Mouse (Mus musculus) frontal cortex, adult 2 months (tissue): ENCODE data around the gene Pfdn5. TPM values are rescaled to one million over a fixed set of nuclear protein-coding genes. Genes with fewer than 3 reads are reported as not detected.
"Not testable (repeated sequence)": the region's sequence is repeated elsewhere in the genome, so short reads cannot be mapped to it uniquely, and the experiment has no call there.

Experiments used
- DNase-seq, 2 experiments: peaks; one replicate each; pipeline ENCODE4 v3.0.0; 2022; ENCODE audit warnings: low spot score in 1 of 2; ENCODE audit errors: extremely low spot score in 1 of 2
- polyA plus RNA-seq: library from polyadenylated mRNA; depleted of rRNA; stranded (reverse); fragments of >200 nt; gene quantifications from 2 replicates; pipeline ENCODE4 v1.2.3, GENCODE M21; 2012

Pfdn5 gene
- polyA plus RNA-seq, 1 experiment, result 514 TPM

GRCm38 (mm10) chr15:102331610-102332015, 5.7 kb downstream of the Pfdn5 start, which contains the start of gene Myg1:
Myg1 (plus strand) TSS chr15:102331709.
- DNase-seq, result peak; percentile 79 to 90

GRCm38 (mm10) chr15:102335254-102335653, 9.3 kb downstream of the Pfdn5 start:
- no peak for DNase-seq

GRCm38 (mm10) chr15:102335925-102336324, 10.0 kb downstream of the Pfdn5 start:
- DNase-seq, result not testable (repeated sequence)

- DNase-seq, result no peak
These were observed 11.0 kb downstream of the Pfdn5 start for GRCm38 (mm10) chr15:102336946-102337345.

- DNase-seq, result no peak
These were observed 13.7 kb downstream of the Pfdn5 start for GRCm38 (mm10) chr15:102339612-102340011.

GRCm38 (mm10) chr15:102341580-102341979, 15.7 kb downstream of the Pfdn5 start:
- peak in 1 of 2 experiments; percentile 57 for DNase-seq

- no peak for DNase-seq
These were observed 18.6 kb downstream of the Pfdn5 start for GRCm38 (mm10) chr15:102344490-102344889.

- DNase-seq, result no peak
These were observed 20.5 kb downstream of the Pfdn5 start for GRCm38 (mm10) chr15:102346444-102346843.

GRCm38 (mm10) chr15:102350138-102350941, 24.4 kb downstream of the Pfdn5 start, which contains the start of gene Aaas:
Aaas (minus strand) TSS chr15:102350771.
- peak; percentile 87 to 97 for DNase-seq

GRCm38 (mm10) chr15:102350942-102351291, 25.0 kb downstream of the Pfdn5 start:
- no peak for DNase-seq

GRCm38 (mm10) chr15:102352177-102352576, 26.3 kb downstream of the Pfdn5 start:
- no peak for DNase-seq

GRCm38 (mm10) chr15:102353986-102354385, 28.1 kb downstream of the Pfdn5 start:
- no peak for DNase-seq

- DNase-seq, result peak in 1 of 2 experiments; percentile 24
These were observed 29.4 kb downstream of the Pfdn5 start for GRCm38 (mm10) chr15:102355134-102355870.

- DNase-seq, result peak in 1 of 2 experiments; percentile 18
These were observed 30.0 kb downstream of the Pfdn5 start for GRCm38 (mm10) chr15:102355871-102356441.

GRCm38 (mm10) chr15:102356501-102357325, 30.8 kb downstream of the Pfdn5 start:
- no peak for DNase-seq

GRCm38 (mm10) chr15:102358126-102358525, 32.2 kb downstream of the Pfdn5 start:
- DNase-seq, result no peak

GRCm38 (mm10) chr15:102358834-102359233, 32.9 kb downstream of the Pfdn5 start:
- DNase-seq, result no peak

- no peak for DNase-seq
These were observed 36.7 kb downstream of the Pfdn5 start for GRCm38 (mm10) chr15:102362648-102363047.

GRCm38 (mm10) chr15:102364678-102365077, 38.8 kb downstream of the Pfdn5 start:
- no peak for DNase-seq

- DNase-seq, result no peak
These were observed 40.3 kb downstream of the Pfdn5 start for GRCm38 (mm10) chr15:102366238-102366637.
